Mouse (Mus musculus): ENCODE measurements around the gene Rorb.

GRCm38 (mm10) chr19:18998966-18999365 is 112.0 kb downstream of the Rorb start:
- TF ChIP-seq CTCF (IDR thresholded peaks at IDR 0.05; ENCODE audit: low read depth) (no peak), EP300 (IDR thresholded peaks at IDR 0.05; ENCODE audit: low read depth) (no peak)
